Mouse (Mus musculus): ENCODE results near the gene Mpzl2. TPM values are rescaled to one million over a fixed set of nuclear protein-coding genes. Genes with fewer than 3 reads are reported as not detected.
"Not testable (repeated sequence)": the region's sequence is repeated elsewhere in the genome, so short reads cannot be mapped to it uniquely, and the experiment has no call there.

The Mpzl2 gene
- polyA plus RNA-seq, 1 experiment from 2014 or later = 0.44 TPM

DNA sequence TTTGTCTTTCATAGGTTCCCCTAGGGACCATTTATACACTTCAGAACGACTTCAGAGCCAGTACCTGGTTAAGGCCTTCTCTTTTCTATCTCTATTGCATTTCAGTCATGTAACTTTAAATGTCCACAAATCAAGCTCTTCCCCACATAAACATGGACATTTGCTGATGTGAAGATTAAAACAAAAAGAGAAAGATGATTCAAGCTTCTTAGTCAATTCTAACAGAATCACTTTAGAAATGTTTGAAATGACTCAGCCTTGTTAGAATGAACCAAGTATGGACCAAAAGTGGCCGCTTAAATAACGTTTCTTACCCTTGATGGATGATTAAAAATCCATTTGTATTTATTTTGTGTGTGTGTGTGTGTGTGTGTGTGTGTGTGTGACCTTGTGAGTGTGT, 16.0 kb upstream of the Mpzl2 start:
- 67% methylated on average over 3 of the region's 3 CpGs for WGBS

DNA sequence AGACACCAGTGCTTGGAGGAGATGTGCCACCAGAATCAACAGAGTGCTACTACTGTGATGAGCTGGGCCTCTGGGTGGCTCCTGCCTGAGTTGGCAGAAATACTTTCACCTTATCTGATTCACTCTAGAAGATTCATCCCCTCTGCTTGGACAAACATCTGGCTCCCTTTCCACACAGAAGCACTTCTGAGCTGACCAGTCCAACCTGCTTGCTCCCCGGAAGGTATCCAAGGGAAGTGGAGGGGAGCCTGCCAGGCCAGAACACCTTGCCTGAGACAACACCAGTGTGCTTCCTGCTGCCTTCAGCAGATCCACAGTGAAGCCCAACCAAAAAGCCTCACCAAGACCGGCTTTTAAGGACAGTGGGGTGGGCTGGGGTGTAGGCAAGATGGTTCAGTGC, 15.4 kb upstream of the Mpzl2 start:
- DNase-seq (ENCODE audit: low spot score) (no peak), ATAC-seq (ENCODE audit: low FRiP score) (no peak)
- no peaks in the 10 kb centered on the region for H3K9me3 ChIP-seq (ENCODE audit: control insufficient read depth, low read length)
- H3K4me3 ChIP-seq (replicated peaks; ENCODE audit: low read length) = no peak overlapping the region
- 79% methylated on average over 2 of the region's 2 CpGs for WGBS
- H3K27ac ChIP-seq = no peak overlapping the region
- H3K27me3 ChIP-seq (ENCODE audit: control insufficient read depth, insufficient read depth, low read length) = peaks cover 4% of the 10 kb centered on the region; the same call in 1 of the 2 replicates
- H3K4me2 ChIP-seq (replicated peaks) = no peak overlapping the region
- H3K4me1 ChIP-seq (replicated peaks; ENCODE audit: control insufficient read depth, insufficient read depth, low read length) = no peaks in the 10 kb centered on the region
- no peak overlapping the region for H3K9ac ChIP-seq
- no peaks in the 10 kb centered on the region for H3K36me3 ChIP-seq (replicated peaks; ENCODE audit: control insufficient read depth, insufficient read depth)

More for the DNA sequence above, 16.0 kb upstream of the Mpzl2 start:
- ATAC-seq (ENCODE audit: low FRiP score) = no peak
- Histone ChIP-seq H3K27ac (no peak overlapping the region), H3K4me2 (replicated peaks) (no peak overlapping the region), H3K4me3 (replicated peaks; ENCODE audit: low read length) (no peak overlapping the region), H3K4me1 (replicated peaks; ENCODE audit: control insufficient read depth, insufficient read depth, low read length) (no peaks in the 10 kb centered on the region), H3K9me3 (ENCODE audit: control insufficient read depth, low read length) (no peaks in the 10 kb centered on the region), H3K36me3 (replicated peaks; ENCODE audit: control insufficient read depth, insufficient read depth) (no peaks in the 10 kb centered on the region), H3K27me3 (ENCODE audit: control insufficient read depth, insufficient read depth, low read length) (peaks cover 4% of the 10 kb centered on the region; the same call in 1 of the 2 replicates), H3K9ac (no peak overlapping the region)
- DNase-seq (ENCODE audit: low spot score) = no peak

DNA sequence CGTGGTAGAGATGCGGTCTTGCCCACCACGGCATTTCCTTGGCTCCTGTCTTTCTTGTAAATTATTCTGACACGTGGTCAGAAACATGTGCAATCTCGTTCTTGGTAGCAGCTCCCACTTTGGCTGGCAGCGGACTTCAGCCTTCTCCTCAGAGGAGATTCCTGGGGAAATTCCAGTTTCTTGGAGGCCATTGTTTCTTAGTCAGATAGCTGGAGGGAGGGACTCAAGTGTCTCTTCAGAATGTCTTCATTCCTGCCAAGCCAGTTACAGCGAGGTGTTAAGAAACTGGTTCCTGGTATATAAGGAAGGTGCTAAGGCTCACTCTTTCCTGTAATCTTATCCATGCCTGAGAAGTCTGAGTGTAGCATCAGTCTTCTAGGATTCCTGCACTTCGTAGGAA, 12.2 kb upstream of the Mpzl2 start:
- H3K36me3 ChIP-seq (replicated peaks; ENCODE audit: control insufficient read depth, insufficient read depth) = no peaks in the 10 kb centered on the region
- H3K4me1 ChIP-seq (replicated peaks; ENCODE audit: control insufficient read depth, insufficient read depth, low read length) = no peaks in the 10 kb centered on the region
- no peak for ATAC-seq (ENCODE audit: low FRiP score)
- DNase-seq (ENCODE audit: low spot score) = no peak
- peaks cover 4% of the 10 kb centered on the region; the same call in 1 of the 2 replicates for H3K27me3 ChIP-seq (ENCODE audit: control insufficient read depth, insufficient read depth, low read length)
- no peaks in the 10 kb centered on the region for H3K9me3 ChIP-seq (ENCODE audit: control insufficient read depth, low read length)
- no peak overlapping the region for H3K9ac ChIP-seq
- WGBS = 81% methylated on average over 8 of the region's 8 CpGs
- no peak overlapping the region for H3K4me2 ChIP-seq (replicated peaks)
- H3K4me3 ChIP-seq (replicated peaks; ENCODE audit: low read length) = no peak overlapping the region
- H3K27ac ChIP-seq = no peak overlapping the region

GRCm38 (mm10) chr9:45030341-45030740, 9.3 kb upstream of the Mpzl2 start:
- Histone ChIP-seq H3K27ac (no peak overlapping the region), H3K9me3 (ENCODE audit: control insufficient read depth, low read length) (no peaks in the 10 kb centered on the region), H3K4me3 (replicated peaks; ENCODE audit: low read length) (no peak overlapping the region), H3K9ac (no peak overlapping the region), H3K4me1 (replicated peaks; ENCODE audit: control insufficient read depth, insufficient read depth, low read length) (no peaks in the 10 kb centered on the region), H3K36me3 (replicated peaks; ENCODE audit: control insufficient read depth, insufficient read depth) (no peaks in the 10 kb centered on the region), H3K4me2 (replicated peaks) (no peak overlapping the region), H3K27me3 (ENCODE audit: control insufficient read depth, insufficient read depth, low read length) (peaks cover 4% of the 10 kb centered on the region; the same call in 1 of the 2 replicates)
- no peak for ATAC-seq (ENCODE audit: low FRiP score)
- DNase-seq (ENCODE audit: low spot score) = no peak
- WGBS = 73% methylated on average over 6 of the region's 6 CpGs

DNA sequence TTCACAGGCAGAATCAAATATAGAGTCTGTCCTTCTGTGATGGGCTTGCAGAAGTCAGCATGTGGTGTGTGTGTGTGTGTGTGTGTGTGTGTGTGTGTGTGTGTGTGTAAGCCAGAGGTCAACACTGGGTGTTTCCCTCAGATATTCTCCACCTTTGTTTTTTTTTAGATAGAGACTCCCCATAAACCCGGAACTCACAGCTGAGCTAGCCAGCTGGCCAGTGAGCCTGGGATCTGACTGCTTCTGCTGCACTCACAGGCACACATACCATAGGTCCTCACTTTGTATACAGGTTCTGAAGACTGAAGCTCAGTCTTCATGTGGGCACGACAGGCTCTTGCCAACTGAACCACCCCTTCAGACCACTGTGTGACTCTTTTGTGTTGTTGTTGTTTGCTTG, 7.3 kb upstream of the Mpzl2 start:
- DNase-seq (ENCODE audit: low spot score) = no peak
- H3K27ac ChIP-seq = no peak overlapping the region
- no peaks in the 10 kb centered on the region for H3K9me3 ChIP-seq (ENCODE audit: control insufficient read depth, low read length)
- H3K36me3 ChIP-seq (replicated peaks; ENCODE audit: control insufficient read depth, insufficient read depth) = no peaks in the 10 kb centered on the region
- no peak overlapping the region for H3K4me2 ChIP-seq (replicated peaks)
- no peaks in the 10 kb centered on the region for H3K4me1 ChIP-seq (replicated peaks; ENCODE audit: control insufficient read depth, insufficient read depth, low read length)
- no peak overlapping the region for H3K9ac ChIP-seq
- 79% methylated on average over 2 of the region's 2 CpGs for WGBS
- H3K4me3 ChIP-seq (replicated peaks; ENCODE audit: low read length) = no peak overlapping the region
- H3K27me3 ChIP-seq (ENCODE audit: control insufficient read depth, insufficient read depth, low read length) = peaks cover 4% of the 10 kb centered on the region; the same call in 1 of the 2 replicates
- no peak for ATAC-seq (ENCODE audit: low FRiP score)

DNA sequence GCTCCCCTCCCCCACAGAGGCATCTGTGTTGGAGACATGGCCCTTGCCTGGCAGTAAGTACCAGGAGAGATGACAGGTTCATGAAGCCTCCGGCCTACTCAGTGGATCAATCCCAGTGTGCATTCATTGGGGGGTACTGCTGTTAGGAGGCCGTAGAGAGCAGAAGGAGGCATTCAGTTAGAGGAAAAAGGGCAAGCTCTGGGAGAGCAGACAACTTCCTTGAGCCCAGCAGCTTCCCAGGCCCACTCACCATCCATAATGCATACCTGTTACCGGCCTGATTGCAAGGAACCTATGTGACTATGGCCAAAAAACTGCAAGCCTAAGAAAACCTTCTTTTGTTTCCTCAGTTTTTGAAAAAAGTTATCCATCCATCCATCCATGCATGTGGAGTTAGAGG, 5.1 kb upstream of the Mpzl2 start:
- H3K4me1 ChIP-seq (replicated peaks; ENCODE audit: control insufficient read depth, insufficient read depth, low read length) = no peaks in the 10 kb centered on the region
- 82% methylated on average over 3 of the region's 3 CpGs for WGBS
- DNase-seq (ENCODE audit: low spot score) = no peak

DNA sequence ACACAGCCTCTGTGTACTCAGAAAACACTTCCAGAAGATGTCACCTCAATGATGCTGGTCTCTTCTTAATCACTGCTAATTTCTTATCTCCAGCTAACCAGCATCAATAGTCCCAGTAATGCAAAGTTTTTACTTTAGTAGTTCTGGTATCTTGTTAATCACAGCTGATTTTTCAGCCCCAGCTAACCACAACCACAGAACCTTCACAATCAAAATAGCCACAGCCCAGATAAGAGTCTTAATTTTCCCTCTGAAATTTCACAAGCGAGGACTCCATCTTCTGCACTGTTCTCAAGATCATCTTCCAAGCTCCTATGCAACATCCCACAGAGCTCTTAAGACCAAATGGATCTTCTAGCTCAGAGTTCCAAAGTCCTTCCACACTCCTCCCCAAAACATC, 1.8 kb upstream of the Mpzl2 start:
- not testable (repeated sequence) for H3K9me3 ChIP-seq (ENCODE audit: control insufficient read depth, low read length); H3K9ac ChIP-seq; H3K4me1 ChIP-seq (replicated peaks; ENCODE audit: control insufficient read depth, insufficient read depth, low read length); H3K4me3 ChIP-seq (replicated peaks; ENCODE audit: low read length); H3K36me3 ChIP-seq (replicated peaks; ENCODE audit: control insufficient read depth, insufficient read depth); H3K4me2 ChIP-seq (replicated peaks); H3K27ac ChIP-seq; DNase-seq (ENCODE audit: low spot score); ATAC-seq (ENCODE audit: low FRiP score)
- peaks cover 48% of the 10 kb centered on the region for H3K27me3 ChIP-seq (ENCODE audit: control insufficient read depth, insufficient read depth, low read length)
- WGBS = 86% methylated on average over 1 of the region's 1 CpGs

More for the DNA sequence above, 5.1 kb upstream of the Mpzl2 start:
- no peaks in the 10 kb centered on the region for H3K9me3 ChIP-seq (ENCODE audit: control insufficient read depth, low read length)
- ATAC-seq (ENCODE audit: low FRiP score) = no peak
- H3K27ac ChIP-seq = no peak overlapping the region
- H3K4me2 ChIP-seq (replicated peaks) = no peak overlapping the region
- no peak overlapping the region for H3K4me3 ChIP-seq (replicated peaks; ENCODE audit: low read length)
- H3K36me3 ChIP-seq (replicated peaks; ENCODE audit: control insufficient read depth, insufficient read depth) = no peaks in the 10 kb centered on the region
- H3K9ac ChIP-seq = no peak overlapping the region
- H3K27me3 ChIP-seq (ENCODE audit: control insufficient read depth, insufficient read depth, low read length) = peaks cover 15% of the 10 kb centered on the region

DNA sequence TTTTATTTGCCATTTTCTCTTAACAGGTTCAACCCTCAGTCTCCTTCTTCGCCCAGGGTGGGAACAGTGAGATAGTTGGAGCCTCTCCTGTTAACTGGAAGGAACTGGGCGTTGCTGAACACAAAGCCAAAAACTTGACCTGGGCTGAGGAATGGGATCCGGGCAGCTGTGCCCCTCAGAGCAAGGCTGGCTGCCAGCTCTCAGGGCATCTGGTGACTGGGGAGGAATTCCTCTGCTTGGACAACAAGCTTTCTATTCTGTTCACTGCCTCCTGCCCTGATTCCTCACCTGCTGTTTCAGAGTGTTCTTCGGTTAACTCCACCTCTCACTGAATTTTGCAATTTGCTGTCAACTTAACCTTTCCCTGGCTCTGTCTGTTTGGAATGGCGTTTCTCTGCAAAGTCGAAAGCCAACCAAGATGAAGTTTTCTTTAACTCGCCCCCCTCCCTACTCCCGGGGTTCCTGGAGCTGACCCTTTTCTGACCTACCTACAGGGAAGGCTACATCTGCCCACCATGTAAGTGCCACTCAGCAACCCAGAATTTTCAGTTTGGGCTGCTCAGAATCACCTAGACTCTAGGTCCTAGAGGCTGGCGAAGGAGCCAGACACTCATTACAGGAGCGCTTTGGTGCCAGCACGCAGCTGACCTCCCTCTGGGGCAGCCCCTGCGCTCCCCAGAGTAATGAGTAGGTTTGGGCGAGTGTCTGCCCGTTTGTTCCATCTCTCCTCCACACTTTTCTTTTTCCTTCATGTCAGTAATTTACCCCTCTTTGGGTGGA, 657 bp downstream of the Mpzl2 start:
- Histone ChIP-seq H3K4me2 (replicated peaks) (no peak overlapping the region; the same call in 1 of the 2 replicates), H3K27me3 (ENCODE audit: control insufficient read depth, insufficient read depth, low read length) (peaks cover 72% of the 10 kb centered on the region), H3K4me1 (replicated peaks; ENCODE audit: control insufficient read depth, insufficient read depth, low read length) (0 out of 2 replicates have a peak, but pooled peaks cover 6% of the 10 kb centered on the region), H3K27ac (no peak overlapping the region), H3K9me3 (ENCODE audit: control insufficient read depth, low read length) (no peaks in the 10 kb centered on the region), H3K36me3 (replicated peaks; ENCODE audit: control insufficient read depth, insufficient read depth) (no peaks in the 10 kb centered on the region), H3K9ac (no peak overlapping the region), H3K4me3 (replicated peaks; ENCODE audit: low read length) (no peak overlapping the region)
- 13% methylated on average over 14 of the region's 14 CpGs for WGBS
- DNase-seq (ENCODE audit: low spot score) (no peak), ATAC-seq (ENCODE audit: low FRiP score) (no peak)

- H3K4me2 ChIP-seq (replicated peaks) = no peak overlapping the region
- H3K4me3 ChIP-seq (replicated peaks; ENCODE audit: low read length) = no peak overlapping the region
- 31% methylated on average over 17 of the region's 17 CpGs for WGBS
Observed at GRCm38 (mm10) chr9:45041131-45041838, 1.7 kb downstream of the Mpzl2 start.

More at GRCm38 (mm10) chr9:45041131-45041838, 1.7 kb downstream of the Mpzl2 start:
- DNase-seq (ENCODE audit: low spot score) (no peak), ATAC-seq (ENCODE audit: low FRiP score) (no peak)
- Histone ChIP-seq H3K9me3 (ENCODE audit: control insufficient read depth, low read length) (no peaks in the 10 kb centered on the region), H3K4me1 (replicated peaks; ENCODE audit: control insufficient read depth, insufficient read depth, low read length) (0 out of 2 replicates have a peak, but pooled peaks cover 6% of the 10 kb centered on the region), H3K27me3 (ENCODE audit: control insufficient read depth, insufficient read depth, low read length) (peaks cover 72% of the 10 kb centered on the region), H3K9ac (no peak overlapping the region), H3K27ac (no peak overlapping the region), H3K36me3 (replicated peaks; ENCODE audit: control insufficient read depth, insufficient read depth) (no peaks in the 10 kb centered on the region)
